Mouse (Mus musculus) kidney, adult 2 months (tissue): ENCODE measurements around the gene Fndc5.

Experiments used
- CTCF ChIP-seq: fragments of 200-500 bp; conservative IDR thresholded peaks from 2 replicates; pipeline ENCODE4 v1.5.1; 2011; ENCODE audit warnings: low read depth, mild to moderate bottlenecking, control low read depth, low read length, moderate library complexity, mixed read lengths; ENCODE audit not compliant: insufficient read depth, insufficient read length
- POLR2A ChIP-seq: fragments of 200-500 bp; IDR thresholded peaks from one replicate; pipeline ENCODE4 v1.6.1; 2011; ENCODE audit warnings: low read depth, low read length, control low read depth

- TF ChIP-seq POLR2A = no peak
- TF ChIP-seq CTCF = peak; percentile 79
Observed at GRCm38 (mm10) chr4:129113083-129113988, 23.5 kb upstream of the Fndc5 start.
